Mouse (Mus musculus) layer of hippocampus, adult 2 months (tissue): ENCODE measurements at regions not wholly inside any gene's neighbourhood (a gene's known extent, or its start where the extent isn't known, plus 50 kb on each side); places are given as distances from the start of the nearest gene placed in this dataset.
A peak's percentile ranks its signal among the peaks of the same experiment; 100 is the strongest.

ENCODE experiments used
- DNase-seq, 2 experiments: peaks; one replicate each; pipeline ENCODE4 v3.0.0; 2022; ENCODE audit warnings: low spot score in 2 of 2
- H3K27ac ChIP-seq: fragments of 200-600 bp; 2 replicates; pipeline ENCODE4 v1.8.1; 2022
- H3K4me3 ChIP-seq: fragments of 200-600 bp; 2 replicates; pipeline ENCODE4 v1.8.1; 2022; ENCODE audit warnings: mild to moderate bottlenecking
- CTCF ChIP-seq: fragments of 200-600 bp; conservative IDR thresholded peaks from 2 replicates; pipeline ENCODE4 v1.8.1; 2022; ENCODE audit warnings: antibody characterized with exemption, mild to moderate bottlenecking, moderate library complexity

DNA sequence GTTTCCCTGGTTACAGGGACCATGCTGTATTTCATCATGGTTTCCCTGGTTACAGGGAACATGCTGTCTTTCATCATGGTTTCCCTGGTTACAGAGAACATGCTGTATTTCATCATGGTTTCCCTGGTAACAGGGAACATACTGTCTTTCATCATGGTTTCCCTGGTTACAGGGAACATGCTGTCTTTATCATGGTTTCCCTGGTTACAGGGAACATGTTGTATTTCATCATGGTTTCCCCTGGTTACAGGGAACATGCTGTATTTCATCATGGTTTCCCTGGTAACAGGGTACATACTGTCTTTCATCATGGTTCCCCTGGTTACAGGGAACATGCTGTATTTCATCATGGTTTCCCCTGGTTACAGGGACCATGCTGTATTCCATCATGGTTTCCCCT is 1579.5 kb downstream of the 4930444P10Rik start:
- no peak for DNase-seq
- no peak for TF ChIP-seq CTCF
- H3K27ac ChIP-seq = no peak overlapping the region

DNA sequence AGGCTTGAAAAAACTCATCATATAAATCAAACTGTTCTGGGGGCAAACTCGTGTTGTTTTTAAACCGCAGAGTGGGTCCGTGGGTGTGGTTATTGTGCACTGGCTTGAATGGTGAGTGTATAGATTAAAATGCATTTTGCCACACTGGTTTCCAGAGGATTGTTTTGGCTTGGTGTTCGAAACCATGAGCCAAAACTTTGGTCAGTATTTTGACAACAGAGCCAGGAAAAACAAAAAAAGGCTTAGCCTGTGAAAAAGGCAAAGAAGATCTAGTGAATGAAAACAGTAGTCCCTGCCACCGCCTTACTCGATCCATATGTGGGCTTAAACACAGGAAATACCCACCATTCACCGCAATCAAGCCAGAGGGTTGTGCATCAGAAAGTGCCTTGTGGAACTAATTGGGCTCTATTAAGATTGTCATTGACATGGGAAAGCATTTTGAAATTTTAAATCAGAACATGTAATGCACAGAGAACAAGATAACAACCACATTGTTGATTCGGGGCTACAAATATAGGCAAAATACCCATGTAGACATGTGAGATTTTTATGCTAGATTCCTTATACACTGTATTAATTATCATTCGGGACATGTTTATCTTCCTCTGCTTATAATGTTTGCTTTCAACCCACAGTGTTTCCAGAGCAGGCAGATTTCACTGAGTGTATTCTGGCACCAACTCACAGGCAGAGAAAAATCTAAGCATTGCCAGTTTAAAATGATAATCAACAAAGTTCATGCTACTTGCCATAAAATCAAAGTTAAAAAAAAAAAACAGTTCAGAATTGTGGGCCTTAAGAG is 1580.4 kb downstream of the 4930444P10Rik start:
- no peak for DNase-seq
- Histone ChIP-seq H3K27ac (no peak overlapping the region), H3K4me3 (no peak overlapping the region)
- no peak for TF ChIP-seq CTCF

More for the DNA sequence above, 1579.5 kb downstream of the 4930444P10Rik start:
- H3K4me3 ChIP-seq = no peak overlapping the region

DNA sequence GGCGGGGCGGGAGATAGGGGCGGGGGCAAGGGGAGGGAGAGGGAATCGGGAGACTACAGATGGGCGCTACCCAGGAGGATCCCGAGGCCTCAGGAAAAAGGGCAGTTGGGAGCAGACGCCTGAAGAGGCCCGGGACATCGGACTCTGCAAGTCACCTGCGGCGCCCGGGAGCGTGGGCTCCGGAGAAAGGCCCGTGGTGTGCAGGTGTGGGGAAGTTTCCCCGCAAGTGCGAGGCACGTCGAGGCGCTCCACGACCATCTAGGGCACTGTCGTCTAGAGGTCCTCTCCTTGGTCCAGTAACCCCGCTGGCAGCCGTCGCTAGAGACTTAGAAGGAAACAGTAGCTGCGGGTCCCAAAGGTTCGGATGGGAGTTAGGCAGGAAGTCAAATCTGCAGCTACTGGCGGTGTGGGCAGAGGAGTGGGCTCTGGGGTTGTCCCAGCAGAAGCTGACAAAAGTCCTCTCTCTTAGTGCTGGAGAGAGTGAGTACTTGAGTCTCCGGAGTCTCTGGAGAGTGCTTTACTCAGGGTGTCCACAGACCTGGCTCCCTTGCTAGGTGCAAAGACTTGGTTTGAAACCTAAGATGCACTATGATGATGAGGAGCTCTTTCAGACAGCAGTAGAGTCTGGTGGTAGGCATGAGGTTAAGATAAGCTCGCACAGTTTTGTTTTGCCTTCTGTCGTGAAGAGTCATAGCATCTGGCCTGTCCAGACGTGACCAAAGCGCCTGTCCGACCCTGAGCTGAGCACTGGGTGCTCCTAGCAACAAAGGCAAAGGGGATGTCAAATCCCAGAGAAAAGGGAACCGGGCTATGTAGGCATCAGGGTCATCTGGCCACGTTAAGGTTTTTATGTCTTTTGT is 1586.1 kb downstream of the 4930444P10Rik start:
- no peak for TF ChIP-seq CTCF
- no peak for DNase-seq
- Histone ChIP-seq H3K27ac (no peak overlapping the region), H3K4me3 (peak overlapping the region; percentile 33; the same call in 1 of the 2 replicates)

DNA sequence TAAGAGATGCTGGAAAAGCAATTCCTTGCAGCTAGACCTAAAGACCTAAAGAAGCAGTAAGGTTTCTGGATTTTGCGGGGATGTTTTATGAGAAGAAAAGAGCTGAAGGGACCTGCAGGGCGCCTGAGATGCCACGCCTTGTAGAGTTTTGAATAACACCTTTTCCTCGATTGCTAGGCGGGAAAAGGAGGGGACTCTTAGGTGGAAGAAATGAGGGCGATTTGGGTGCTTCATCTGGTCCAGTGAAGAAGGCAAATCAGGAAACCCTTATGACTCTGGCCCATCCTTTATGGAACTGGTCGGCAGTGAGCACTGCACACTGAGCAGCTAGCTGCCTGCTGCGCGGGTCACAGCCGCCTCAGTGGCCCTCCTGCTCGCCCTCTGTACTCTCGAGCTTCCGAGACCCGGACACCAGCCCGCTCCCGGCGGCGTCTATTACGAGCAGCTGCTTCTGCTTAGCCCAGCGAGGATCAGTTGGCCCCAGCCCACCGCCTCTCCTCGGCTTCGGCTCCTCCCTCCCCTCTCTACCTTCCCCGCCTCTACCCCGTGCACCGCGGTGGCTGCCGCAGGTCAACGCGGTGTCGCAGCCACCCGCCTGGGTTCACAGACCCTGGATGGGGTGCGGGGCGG is 1586.8 kb downstream of the 4930444P10Rik start:
- no peak for DNase-seq
- H3K4me3 ChIP-seq = peak overlapping the region; percentile 33; the same call in 1 of the 2 replicates
- no peak for TF ChIP-seq CTCF
- no peak overlapping the region for H3K27ac ChIP-seq

DNA sequence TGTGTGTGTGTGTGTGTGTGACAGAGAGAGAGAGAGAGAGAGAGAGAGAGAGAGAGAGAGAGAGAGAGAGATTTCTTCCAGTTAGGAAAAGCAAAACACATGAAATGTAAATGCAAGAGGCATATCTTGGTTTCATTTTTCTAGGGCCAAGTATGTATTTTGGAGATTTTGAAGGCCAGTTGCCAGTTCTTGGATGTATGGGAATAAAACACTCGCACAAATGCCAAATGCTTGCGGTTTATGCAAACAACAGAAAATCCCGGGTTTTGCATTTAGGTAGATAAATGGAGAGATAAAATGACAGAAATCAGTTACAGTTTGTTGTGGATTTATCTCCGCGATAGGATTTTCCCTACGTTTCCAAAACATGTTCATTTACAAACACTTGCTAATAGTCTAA is 1587.4 kb downstream of the 4930444P10Rik start:
- TF ChIP-seq CTCF = no peak
- Histone ChIP-seq H3K27ac (no peak overlapping the region), H3K4me3 (no peak overlapping the region)
- no peak for DNase-seq

DNA sequence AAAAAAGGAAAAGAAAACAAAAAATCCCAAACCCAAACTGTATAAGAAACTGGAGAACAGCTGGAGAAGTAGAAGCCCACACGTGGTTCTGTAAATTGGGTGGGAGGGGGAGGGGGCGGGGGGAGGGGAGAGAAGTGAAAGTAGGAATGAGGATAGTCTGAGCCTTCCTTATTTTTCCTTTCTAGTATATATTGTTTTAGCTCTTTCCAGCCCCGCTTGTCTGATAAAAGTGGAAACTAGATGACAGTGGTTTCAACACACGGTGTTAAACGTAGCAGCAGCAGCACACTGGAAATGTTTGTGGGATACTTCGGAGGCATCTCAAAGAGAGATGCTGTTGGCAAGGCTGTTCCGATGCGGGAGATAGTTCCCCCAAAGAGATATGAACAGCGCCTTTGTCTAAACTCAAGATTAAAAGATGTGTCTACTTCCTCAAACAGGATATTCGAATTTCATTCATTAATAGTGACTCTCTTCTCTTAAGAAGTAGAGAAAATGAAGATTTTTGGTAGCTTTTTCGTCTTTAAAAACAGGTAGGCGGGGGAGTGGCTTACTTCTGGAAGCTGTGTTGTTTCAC is 1588.3 kb downstream of the 4930444P10Rik start:
- no peak overlapping the region for H3K27ac ChIP-seq
- H3K4me3 ChIP-seq = no peak overlapping the region
- TF ChIP-seq CTCF = no peak
- DNase-seq = no peak

DNA sequence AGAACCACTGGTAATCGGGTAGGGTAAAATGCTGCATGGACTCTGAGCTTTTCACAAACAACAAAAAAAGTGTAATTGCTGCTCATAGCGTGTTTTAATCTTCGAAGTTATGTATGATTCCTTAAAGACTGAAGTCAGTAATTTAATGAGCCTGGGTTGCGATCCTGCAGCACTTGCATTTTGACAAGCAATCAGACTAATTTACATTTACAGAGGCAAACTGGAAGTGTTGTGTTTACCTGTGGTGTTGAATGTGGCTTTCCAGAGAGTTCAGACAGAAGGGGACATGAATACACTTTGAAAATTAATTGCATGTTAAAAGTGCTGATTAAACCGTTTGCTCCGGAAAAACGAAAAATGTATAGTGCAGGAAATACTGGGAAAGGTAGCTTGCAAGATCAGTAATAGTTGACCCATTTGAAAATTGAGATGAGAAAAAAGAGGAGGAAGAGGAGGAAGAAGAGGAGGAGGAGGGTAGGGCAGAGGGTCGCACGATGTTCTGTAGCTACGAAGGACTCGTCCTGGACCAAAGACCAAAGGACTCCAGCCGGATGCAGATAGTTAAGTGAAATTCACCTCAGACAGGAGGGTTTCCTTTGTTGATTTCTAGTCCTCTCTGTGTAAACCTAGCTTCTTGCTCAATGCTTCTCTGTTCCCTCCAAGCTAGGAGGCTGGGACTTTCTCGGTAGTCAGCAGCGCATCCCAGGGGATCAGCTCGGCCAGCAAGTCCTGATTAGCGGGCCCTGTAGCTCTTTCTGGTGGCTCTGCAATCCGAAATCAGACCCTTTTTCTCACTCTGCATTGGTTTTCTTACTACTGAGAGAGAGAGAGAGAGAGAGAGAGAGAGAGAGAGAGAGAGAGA is 1589.0 kb downstream of the 4930444P10Rik start:
- TF ChIP-seq CTCF = no peak
- Histone ChIP-seq H3K4me3 (no peak overlapping the region), H3K27ac (no peak overlapping the region)
- DNase-seq = no peak

DNA sequence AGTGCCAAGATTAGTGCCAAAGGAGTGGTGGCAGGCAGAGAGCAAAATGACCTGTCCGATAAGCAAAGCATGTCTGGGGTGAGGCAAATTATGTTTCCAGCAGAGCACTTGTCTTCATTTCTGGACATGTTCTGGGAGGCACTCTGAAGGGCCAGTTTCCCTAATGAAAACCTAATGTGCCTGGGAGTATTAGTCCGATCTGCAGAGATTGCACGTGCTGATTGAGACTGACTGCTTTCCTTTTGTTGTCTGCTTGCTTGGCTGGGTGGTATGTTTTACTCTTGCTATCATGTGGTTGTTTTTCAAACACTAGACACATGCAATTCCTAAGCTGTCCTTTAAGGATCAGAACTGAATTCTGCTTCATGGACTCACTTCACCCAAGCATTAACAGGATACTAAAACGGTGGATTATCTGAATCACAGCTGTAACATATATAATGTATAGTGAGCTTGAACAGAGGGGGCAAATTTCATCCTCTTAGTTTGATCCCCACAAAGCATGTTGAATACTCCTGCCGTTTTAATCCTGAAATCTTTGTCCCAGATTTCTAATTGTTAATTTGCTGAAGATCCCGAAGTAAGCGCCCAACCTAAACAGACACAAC is 1589.8 kb downstream of the 4930444P10Rik start:
- DNase-seq = no peak
- Histone ChIP-seq H3K27ac (no peak overlapping the region), H3K4me3 (no peak overlapping the region)
- no peak for TF ChIP-seq CTCF

DNA sequence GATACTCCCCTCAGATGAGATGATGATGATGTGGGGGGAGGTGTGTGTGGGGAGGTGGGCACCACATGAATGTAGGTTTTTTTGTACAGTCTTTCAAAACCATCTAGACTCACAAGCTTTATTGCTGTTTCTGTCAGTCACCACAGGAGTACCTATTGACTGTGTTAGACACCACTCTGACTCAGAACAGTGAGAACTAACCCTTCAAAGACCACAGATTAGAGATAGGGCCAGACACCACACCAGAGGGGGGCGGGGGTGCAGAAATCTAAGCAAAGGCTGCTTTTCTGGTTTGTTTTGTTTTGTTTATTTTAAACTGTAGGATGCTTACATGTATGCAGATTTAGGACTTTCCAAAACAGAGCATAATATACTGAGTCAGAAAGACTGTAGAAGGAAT is 1594.0 kb downstream of the 4930444P10Rik start:
- no peak for DNase-seq
- TF ChIP-seq CTCF = no peak
- Histone ChIP-seq H3K4me3 (no peak overlapping the region), H3K27ac (no peak overlapping the region)

DNA sequence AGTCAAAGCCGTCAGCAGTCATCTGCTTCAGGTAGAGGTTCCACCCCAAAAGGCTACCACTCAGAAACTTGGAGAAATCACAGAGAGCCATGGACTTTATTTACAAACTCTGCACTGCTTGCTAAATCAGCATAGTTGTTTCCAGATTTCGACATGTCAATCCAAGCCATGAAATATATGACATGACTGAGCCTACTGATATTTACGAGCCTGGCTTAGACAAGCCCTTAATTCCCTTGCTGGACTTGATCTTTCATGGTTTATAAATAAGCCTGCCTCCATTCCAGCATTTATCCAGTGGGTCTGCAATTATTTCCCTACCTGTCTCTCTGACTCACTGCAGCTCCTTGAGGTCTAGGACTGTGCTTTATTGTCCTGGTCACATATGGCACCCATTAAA is 1603.1 kb downstream of the 4930444P10Rik start:
- no peak overlapping the region for H3K4me3 ChIP-seq
- TF ChIP-seq CTCF = no peak
- DNase-seq = no peak
- no peak overlapping the region for H3K27ac ChIP-seq

DNA sequence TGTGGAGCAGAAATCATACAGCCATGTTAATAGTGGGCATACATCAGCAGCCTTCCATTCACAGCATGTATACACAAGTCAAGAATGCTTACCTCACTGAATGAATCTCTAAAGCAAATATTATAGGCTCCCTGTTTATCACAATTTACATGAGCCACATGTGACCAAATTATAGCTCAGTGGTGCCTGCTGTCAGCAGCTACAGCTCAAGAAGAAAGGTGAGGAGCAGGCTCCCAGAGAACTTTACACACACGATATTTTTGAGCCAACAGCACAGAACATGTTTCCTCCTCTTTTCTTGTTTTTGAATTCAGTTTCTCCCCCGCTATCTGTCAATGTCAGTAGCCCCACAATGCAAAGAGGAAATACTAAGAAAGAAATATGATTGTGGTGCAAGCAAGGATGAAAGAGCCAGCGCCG is 1605.4 kb downstream of the 4930444P10Rik start:
- no peak for DNase-seq
- H3K27ac ChIP-seq = no peak overlapping the region
- H3K4me3 ChIP-seq = no peak overlapping the region
- no peak for TF ChIP-seq CTCF
